Comparison of ENCODE assay signal across 13 mouse cellular contexts in genomic region chr6:88776336-88776923, GRCm38 (mm10). TPM values are rescaled to one million over a fixed set of nuclear protein-coding genes. Genes with fewer than 3 reads are reported as not detected.
DNase-seq lines count a peak whose midpoint lies in the region; ATAC-seq and TF ChIP-seq lines count a peak whose summit lies in the region.
"Had no signal": no experiment of that assay in that cellular context is flagged by ENCODE, and none has a peak within 500 bp of the region (broad histone marks: within the 10 kb centered on the region; RNA-seq: fewer than 3 reads in every experiment).

No protein-coding gene starts in this region.

- H3K9me3 ChIP-seq in kidney, embryonic 14.5 days (ENCODE audit: control insufficient read depth, low read length), result no peaks in the 10 kb centered on the region
- no peaks in the 10 kb centered on the region for H3K9me3 ChIP-seq in CH12.LX (replicated peaks; ENCODE audit: low read length)
- no peaks in the 10 kb centered on the region for H3K9me3 ChIP-seq in heart, postnatal 0 days (replicated peaks; ENCODE audit: control insufficient read depth, low read length)
- H3K9me3 ChIP-seq: hindbrain, embryonic 15.5 days had no signal

- no peak overlapping the region for H3K9ac ChIP-seq in kidney, embryonic 14.5 days (ENCODE audit: low read depth, low read length)
- peak overlapping the region; percentile 52; the same call in 1 of the 2 replicates for H3K9ac ChIP-seq in CH12.LX (ENCODE audit: insufficient read depth, low read depth)
- no peak overlapping the region for H3K9ac ChIP-seq in heart, postnatal 0 days (replicated peaks; ENCODE audit: low read depth, low read length)
- H3K9ac ChIP-seq: hindbrain, embryonic 15.5 days; lung, embryonic 14.5 days had no signal

- TF ChIP-seq EP300 in CH12.LX (IDR thresholded peaks at IDR 0.05; ENCODE audit: low read length), result no peak
- no peak for TF ChIP-seq EP300 in heart, postnatal 0 days (IDR thresholded peaks at IDR 0.05; ENCODE audit: low read depth)

- H3K4me1 ChIP-seq in kidney, embryonic 14.5 days (ENCODE audit: control insufficient read depth, insufficient read depth, low read length), result peaks cover 39% of the 10 kb centered on the region
- peaks cover 44 to 87% of the 10 kb centered on the region in 2 experiments for H3K4me1 ChIP-seq in CH12.LX (ENCODE audit: control insufficient read depth in 1 of 2, insufficient read depth in 2 of 2)
- H3K4me1 ChIP-seq in heart, postnatal 0 days (ENCODE audit: control insufficient read depth, insufficient read depth), result peaks cover 7% of the 10 kb centered on the region
- H3K4me1 ChIP-seq in cerebellum, adult 2 months (ENCODE audit: control insufficient read depth, insufficient read depth, low read length), result peaks cover 30% of the 10 kb centered on the region

- H3K36me3 ChIP-seq in kidney, embryonic 14.5 days (ENCODE audit: control insufficient read depth, insufficient read depth, low read length), result no peaks in the 10 kb centered on the region
- peaks cover 22 to 40% of the 10 kb centered on the region in 2 experiments for H3K36me3 ChIP-seq in CH12.LX (replicated peaks in 1 of 2; ENCODE audit: control insufficient read depth in 1 of 2, insufficient read depth in 1 of 2, low read length in 1 of 2)
- H3K36me3 ChIP-seq in heart, postnatal 0 days (replicated peaks; ENCODE audit: control insufficient read depth, insufficient read depth, low read length), result no peaks in the 10 kb centered on the region
- H3K36me3 ChIP-seq: hindbrain, embryonic 15.5 days had no signal

- TF ChIP-seq CTCF in CH12.LX (conservative IDR thresholded peaks at IDR 0.05 in 1 of 2, IDR thresholded peaks at IDR 0.05 in 1 of 2; ENCODE audit: low read depth in 2 of 2, low read length in 2 of 2), result no peak; a peak in 1 of 4 replicates
- peak; percentile 16; the same call in 1 of the 2 replicates for TF ChIP-seq CTCF in heart, postnatal 0 days (IDR thresholded peaks at IDR 0.05; ENCODE audit: low read depth)
- TF ChIP-seq CTCF in cerebellum, adult 2 months (IDR thresholded peaks at IDR 0.05; ENCODE audit: borderline replicate concordance, insufficient read depth, low read depth, low read length), result no peak

- H3K79me2 ChIP-seq in CH12.LX (replicated peaks; ENCODE audit: control insufficient read depth, extremely low read depth, insufficient read depth, poor library complexity, severe bottlenecking), result peaks cover 59% of the 10 kb centered on the region

- no peak for DNase-seq in kidney, postnatal 4 days
- DNase-seq in 3134 (ENCODE audit: extremely low read depth, insufficient read length, low spot score), result peak; percentile 36
- DNase-seq in CH12.LX (ENCODE audit: extremely low read depth), result peak; percentile 74
- DNase-seq in heart, postnatal 0 days (ENCODE audit: low spot score), result peak; percentile 77
- no peak for DNase-seq in cerebellum, adult 2 months
- no peak for DNase-seq in cerebellum, postnatal 14 days
- DNase-seq: adrenal gland, adult 2 months; cerebellum, adult 11-12 months; lung, embryonic 14.5 days; spleen, adult 18-20 months had no signal

- H3K27ac ChIP-seq in kidney, embryonic 14.5 days (ENCODE audit: low read depth, low read length), result peak overlapping the region; percentile 37; the same call in 1 of the 2 replicates
- H3K27ac ChIP-seq in CH12.LX (ENCODE audit: insufficient read depth, low read depth), result peak overlapping the region; percentile 87
- H3K27ac ChIP-seq in heart, postnatal 0 days (ENCODE audit: low read depth), result peak overlapping the region; percentile 50; the same call in 1 of the 2 replicates
- no peak overlapping the region for H3K27ac ChIP-seq in cerebellum, adult 2 months (ENCODE audit: insufficient read depth, low read length)
- H3K27ac ChIP-seq: hindbrain, embryonic 15.5 days had no signal

- ATAC-seq in kidney, embryonic 14.5 days (ENCODE audit: low FRiP score, low TSS enrichment), result peak; percentile 37; the same call in 1 of the 2 replicates
- ATAC-seq in heart, postnatal 0 days (ENCODE audit: insufficient read depth, low read depth), result peak; percentile 87
- ATAC-seq: midbrain, embryonic 16.5 days had no signal

- WGBS in kidney, embryonic 14.5 days, result 56% methylated on average over 13 of the region's 13 CpGs
- WGBS in heart, postnatal 0 days, result 25% methylated on average over 13 of the region's 13 CpGs
- WGBS in cerebellum, adult 2 months, result 20% methylated on average over 13 of the region's 13 CpGs

- no peak overlapping the region for H3K4me2 ChIP-seq in kidney, embryonic 14.5 days (replicated peaks; ENCODE audit: low read depth, low read length)
- H3K4me2 ChIP-seq in CH12.LX (ENCODE audit: insufficient read depth, low read depth, poor library complexity, severe bottlenecking), result peak overlapping the region; percentile 83
- peak overlapping the region; percentile 18; the same call in 1 of the 2 replicates for H3K4me2 ChIP-seq in heart, postnatal 0 days (ENCODE audit: low read depth, low read length)
- H3K4me2 ChIP-seq: hindbrain, embryonic 15.5 days; lung, embryonic 14.5 days had no signal

- no peaks in the 10 kb centered on the region for H3K27me3 ChIP-seq in kidney, embryonic 14.5 days (ENCODE audit: control insufficient read depth, insufficient read depth, low read length)
- H3K27me3 ChIP-seq in CH12.LX (replicated peaks), result no peaks in the 10 kb centered on the region
- no peaks in the 10 kb centered on the region for H3K27me3 ChIP-seq in heart, postnatal 0 days (ENCODE audit: control insufficient read depth, insufficient read depth, low read length)
- no peaks in the 10 kb centered on the region for H3K27me3 ChIP-seq in cerebellum, adult 2 months (ENCODE audit: control insufficient read depth, insufficient read depth, low read length)
- H3K27me3 ChIP-seq: hindbrain, embryonic 15.5 days had no signal

- no peak overlapping the region for H3K4me3 ChIP-seq in kidney, embryonic 14.5 days (ENCODE audit: low read length)
- H3K4me3 ChIP-seq in CH12.LX (replicated peaks in 1 of 3; ENCODE audit: low read depth in 2 of 3, low read length in 2 of 3, poor library complexity in 1 of 3), result peak overlapping the region in 2 of 3 experiments; percentile 35 to 47
- no peak overlapping the region for H3K4me3 ChIP-seq in heart, postnatal 0 days (ENCODE audit: low read depth, low read length)
- no peak overlapping the region for H3K4me3 ChIP-seq in cerebellum, adult 2 months (replicated peaks; ENCODE audit: insufficient read depth, low read depth, low read length)
- H3K4me3 ChIP-seq: hindbrain, embryonic 15.5 days had no signal

- peak; percentile 26 for TF ChIP-seq RAD21 in CH12.LX (IDR thresholded peaks at IDR 0.05; ENCODE audit: low read depth, low read length)

- in situ Hi-C loops in CH12.LX (cut with MboI; ENCODE audit: low pct_ligation_motif_present, low pct_unique_long_range_greater_than_20kb, low sequenced_read_pairs), result no loop called here

- peak; percentile 16; the same call in 1 of the 2 replicates for TF ChIP-seq POLR2A in CH12.LX (IDR thresholded peaks at IDR 0.05; ENCODE audit: low read depth, low read length)
- no peak for TF ChIP-seq POLR2A in cerebellum, adult 2 months (IDR thresholded peaks at IDR 0.05; ENCODE audit: borderline replicate concordance, insufficient read depth, low read length)

- dilution Hi-C loops in CH12.LX (cut with MboI; ENCODE audit: extremely low pct_ligation_motif_present, extremely low pct_unique_long_range_greater_than_20kb, low sequenced_read_pairs), result no loop called here

TF ChIP-seq in CH12.LX, 34 proteins besides CTCF, POLR2A, EP300 and RAD21:
- TF ChIP-seq ETS1 (conservative IDR thresholded peaks at IDR 0.05; ENCODE audit: low read depth, low read length) (0 out of 2 replicates have a peak, but pooled peaks have one; percentile 25), SMC3 (IDR thresholded peaks at IDR 0.05; ENCODE audit: low read depth, low read length) (peak; percentile 33; the same call in 1 of the 2 replicates), KAT2A (IDR thresholded peaks at IDR 0.05; ENCODE audit: insufficient replicate concordance, low read length) (no peak), BHLHE40 (IDR thresholded peaks at IDR 0.05; ENCODE audit: low read depth, low read length) (peak; percentile 72), ELF1 (IDR thresholded peaks at IDR 0.05; ENCODE audit: low read depth, low read length) (0 out of 2 replicates have a peak, but pooled peaks have one; percentile 17), IRF4 (IDR thresholded peaks at IDR 0.05; ENCODE audit: low read depth, low read length) (peak; percentile 34; the same call in 1 of the 2 replicates), NELFE (IDR thresholded peaks at IDR 0.05; ENCODE audit: low read depth, low read length) (no peak), CHD2 (IDR thresholded peaks at IDR 0.05; ENCODE audit: low read length) (peak; percentile 85), RCOR1 (conservative IDR thresholded peaks at IDR 0.05; ENCODE audit: low read depth, low read length) (no peak), TCF12 (IDR thresholded peaks at IDR 0.05; ENCODE audit: low read depth, low read length) (0 out of 2 replicates have a peak, but pooled peaks have one; percentile 49), GABPA (IDR thresholded peaks at IDR 0.05; ENCODE audit: insufficient replicate concordance, low read depth, low read length) (no peak)

RNA-seq across cellular contexts. Expression of gene Mgll, which starts 52.2 kb away (rescaled TPM):
- 22.8 and 29.9 TPM in 2 replicates for polyA plus RNA-seq in kidney, embryonic 14.5 days (2014; fragmentation: Nextera tagmentation; extraction: Ambion mirVana)
- total RNA-seq in CH12.LX (2012; rRNA removed) (81.1 and 95.6 TPM in 2 replicates), CH12.LX (2014; rRNA removed) (57.7 and 60.8 TPM in 2 replicates)
- 66.6 and 76.5 TPM in 2 replicates for polyA plus RNA-seq in CH12.LX (2012; ENCODE audit: insufficient read length, low read depth)
- 147 and 162 TPM in 2 replicates for total RNA-seq in heart, postnatal 0 days (2014; rRNA removed; ENCODE audit: low replicate concordance)
- 122 and 134 TPM in 2 replicates for polyA plus RNA-seq in heart, postnatal 0 days (2015; fragmentation: Nextera tagmentation; extraction: Ambion mirVana)
- polyA plus RNA-seq in cerebellum, adult 2 months (2012; rRNA removed), result 63.4 and 69.2 TPM in 2 replicates

Comparison
In these comparisons a context has a peak if more than half of its experiments do, and no peak if none do; other contexts are left out.
1. H3K4me3 ChIP-seq: peak in CH12.LX (2 of 3); none in kidney, embryonic 14.5 days (single experiment), heart, postnatal 0 days (single experiment) and cerebellum, adult 2 months (single experiment).
2. DNase-seq: peak in 3134 (single experiment), CH12.LX (single experiment) and heart, postnatal 0 days (single experiment); none in kidney, postnatal 4 days (0 of 2), cerebellum, adult 2 months (0 of 2) and cerebellum, postnatal 14 days (0 of 2).